Mouse (Mus musculus): Measurements from ENCODE around the gene Gas8. TPM values are rescaled to one million over a fixed set of nuclear protein-coding genes. Genes with fewer than 3 reads are reported as not detected.

Gene Gas8
- polyA plus RNA-seq, 1 experiment from 2014 or later: 34.3 TPM

DNA sequence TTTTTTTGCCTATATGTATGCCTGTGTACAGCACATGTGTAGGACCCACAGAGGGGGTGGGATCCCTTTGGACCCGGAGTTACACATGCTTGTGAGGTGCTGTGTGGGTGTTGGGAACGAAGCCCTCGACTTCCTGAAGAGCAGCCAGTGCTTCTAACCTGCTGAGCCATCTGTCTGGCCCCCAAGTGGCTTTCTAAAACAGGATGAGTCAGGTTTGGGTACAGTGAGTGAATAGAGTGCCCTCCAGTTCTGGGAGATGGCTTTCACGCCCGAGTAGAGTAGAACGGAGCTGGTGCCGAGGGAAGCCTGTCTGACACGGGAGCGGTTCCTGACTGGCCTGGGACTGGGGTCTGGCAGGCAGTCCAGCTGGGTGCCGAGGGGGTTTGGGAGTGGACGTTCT lies 19.1 kb upstream of the Gas8 start:
- Histone ChIP-seq H3K36me3 (peaks cover 92% of the 10 kb centered on the region), H3K9me3 (replicated peaks) (no peaks in the 10 kb centered on the region), H3K4me2 (no peak overlapping the region), H3K27ac (replicated peaks) (no peak overlapping the region), H3K9ac (replicated peaks) (no peak overlapping the region), H3K4me1 (no peaks in the 10 kb centered on the region), H3K4me3 (replicated peaks) (no peak overlapping the region), H3K27me3 (replicated peaks) (no peaks in the 10 kb centered on the region)
- 95% methylated on average over 11 of the region's 11 CpGs for WGBS
- ATAC-seq (ENCODE audit: low FRiP score): no peak

GRCm38 (mm10) chr8:123502192-123502591 lies 16.4 kb upstream of the Gas8 start:
- no peaks in the 10 kb centered on the region for H3K27me3 ChIP-seq (replicated peaks)
- ATAC-seq (ENCODE audit: low FRiP score): no peak
- H3K9ac ChIP-seq (replicated peaks): no peak overlapping the region
- H3K4me2 ChIP-seq: no peak overlapping the region
- no peaks in the 10 kb centered on the region for H3K9me3 ChIP-seq (replicated peaks)
- peaks cover 92% of the 10 kb centered on the region for H3K36me3 ChIP-seq
- H3K27ac ChIP-seq (replicated peaks): no peak overlapping the region
- no peaks in the 10 kb centered on the region for H3K4me1 ChIP-seq
- 94% methylated on average over 5 of the region's 5 CpGs for WGBS
- no peak overlapping the region for H3K4me3 ChIP-seq (replicated peaks)

GRCm38 (mm10) chr8:123503801-123504467 lies 14.7 kb upstream of the Gas8 start:
- Histone ChIP-seq H3K4me1 (no peaks in the 10 kb centered on the region), H3K27me3 (replicated peaks) (no peaks in the 10 kb centered on the region), H3K9me3 (replicated peaks) (no peaks in the 10 kb centered on the region), H3K4me3 (replicated peaks) (no peak overlapping the region), H3K27ac (replicated peaks) (no peak overlapping the region), H3K4me2 (no peak overlapping the region), H3K9ac (replicated peaks) (no peak overlapping the region), H3K36me3 (peaks cover 97% of the 10 kb centered on the region)
- WGBS: 97% methylated on average over 6 of the region's 6 CpGs
- ATAC-seq (ENCODE audit: low FRiP score): no peak

DNA sequence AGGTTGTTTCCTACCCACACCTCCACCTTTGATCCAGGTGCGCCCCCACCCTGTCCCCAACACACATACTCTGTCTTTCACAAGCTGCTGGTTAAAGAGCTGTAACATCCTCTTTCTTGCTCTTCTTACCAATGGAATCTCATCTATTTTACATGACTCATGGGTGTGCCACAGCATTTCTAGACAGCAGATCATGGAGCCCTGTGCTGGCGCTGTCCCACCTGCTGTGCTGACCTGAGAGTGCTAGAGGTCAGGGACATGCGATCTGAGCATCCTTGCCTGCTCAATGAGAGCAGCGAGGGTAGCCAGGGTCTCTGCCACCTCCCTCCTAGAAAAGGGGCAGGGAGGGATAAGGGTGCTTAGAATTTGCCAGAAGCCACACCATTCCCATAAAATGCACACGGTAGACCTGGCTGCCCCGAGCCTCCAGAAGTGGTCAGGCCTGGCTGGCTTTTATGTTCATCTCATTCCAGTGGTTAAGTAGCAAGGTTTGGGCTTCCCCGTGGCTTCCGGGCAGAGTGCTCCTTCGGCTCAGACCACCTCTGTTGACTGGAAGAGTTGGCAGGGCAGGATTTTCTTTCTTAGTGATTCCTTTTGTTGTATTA lies 13.9 kb upstream of the Gas8 start:
- H3K9ac ChIP-seq (replicated peaks): no peak overlapping the region
- H3K9me3 ChIP-seq (replicated peaks): no peaks in the 10 kb centered on the region
- no peaks in the 10 kb centered on the region for H3K4me1 ChIP-seq
- H3K27me3 ChIP-seq (replicated peaks): no peaks in the 10 kb centered on the region
- H3K4me3 ChIP-seq (replicated peaks): no peak overlapping the region
- no peak overlapping the region for H3K27ac ChIP-seq (replicated peaks)
- 82% methylated on average over 9 of the region's 9 CpGs for whole genome bisulfite sequencing
- H3K36me3 ChIP-seq: peaks cover 97% of the 10 kb centered on the region
- no peak overlapping the region for H3K4me2 ChIP-seq
- ATAC-seq (ENCODE audit: low FRiP score): 0 out of 2 replicates have a peak, but pooled peaks have one; percentile 25

DNA sequence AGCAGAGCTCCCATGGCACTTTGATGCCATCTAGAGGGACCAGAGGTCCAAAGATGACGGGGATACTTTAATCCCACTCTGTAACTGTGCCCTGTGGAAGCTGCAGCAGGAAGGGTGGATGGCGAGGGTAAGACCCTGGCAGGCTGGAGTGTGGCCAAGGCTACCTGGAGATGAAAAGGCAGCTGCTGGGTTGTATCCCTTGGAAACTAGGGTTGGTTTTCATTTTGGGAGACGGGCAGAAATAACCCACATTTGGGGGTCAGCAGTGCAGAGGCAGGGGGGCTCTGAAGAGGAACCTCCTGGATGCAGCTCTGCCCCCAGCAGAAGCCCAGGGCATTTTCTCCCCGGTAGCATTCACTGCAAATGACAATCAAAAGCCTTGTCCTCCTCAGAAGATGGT lies 13.4 kb upstream of the Gas8 start:
- no peak for ATAC-seq (ENCODE audit: low FRiP score)
- H3K4me3 ChIP-seq (replicated peaks): no peak overlapping the region
- 67% methylated on average over 4 of the region's 4 CpGs for WGBS
- no peak overlapping the region for H3K27ac ChIP-seq (replicated peaks)
- no peak overlapping the region for H3K4me2 ChIP-seq
- peaks cover 96% of the 10 kb centered on the region for H3K36me3 ChIP-seq
- no peaks in the 10 kb centered on the region for H3K4me1 ChIP-seq
- no peaks in the 10 kb centered on the region for H3K9me3 ChIP-seq (replicated peaks)
- no peak overlapping the region for H3K9ac ChIP-seq (replicated peaks)
- no peaks in the 10 kb centered on the region for H3K27me3 ChIP-seq (replicated peaks)

- Histone ChIP-seq H3K27ac (replicated peaks) (no peak overlapping the region), H3K9me3 (replicated peaks) (no peaks in the 10 kb centered on the region), H3K4me2 (no peak overlapping the region), H3K27me3 (replicated peaks) (no peaks in the 10 kb centered on the region), H3K4me1 (no peaks in the 10 kb centered on the region), H3K9ac (replicated peaks) (no peak overlapping the region), H3K4me3 (replicated peaks) (no peak overlapping the region), H3K36me3 (peaks cover 95% of the 10 kb centered on the region)
- ATAC-seq (ENCODE audit: low FRiP score): no peak
- 80% methylated on average over 9 of the region's 9 CpGs for WGBS
Observed at GRCm38 (mm10) chr8:123505695-123506094, 12.9 kb upstream of the Gas8 start.

GRCm38 (mm10) chr8:123507153-123507552 lies 11.5 kb upstream of the Gas8 start:
- Histone ChIP-seq H3K9ac (replicated peaks) (no peak overlapping the region), H3K36me3 (peaks cover 83% of the 10 kb centered on the region), H3K27me3 (replicated peaks) (no peaks in the 10 kb centered on the region), H3K27ac (replicated peaks) (no peak overlapping the region), H3K4me3 (replicated peaks) (no peak overlapping the region), H3K4me1 (no peaks in the 10 kb centered on the region), H3K9me3 (replicated peaks) (no peaks in the 10 kb centered on the region), H3K4me2 (no peak overlapping the region)
- ATAC-seq (ENCODE audit: low FRiP score): no peak
- WGBS: 96% methylated on average over 5 of the region's 5 CpGs

DNA sequence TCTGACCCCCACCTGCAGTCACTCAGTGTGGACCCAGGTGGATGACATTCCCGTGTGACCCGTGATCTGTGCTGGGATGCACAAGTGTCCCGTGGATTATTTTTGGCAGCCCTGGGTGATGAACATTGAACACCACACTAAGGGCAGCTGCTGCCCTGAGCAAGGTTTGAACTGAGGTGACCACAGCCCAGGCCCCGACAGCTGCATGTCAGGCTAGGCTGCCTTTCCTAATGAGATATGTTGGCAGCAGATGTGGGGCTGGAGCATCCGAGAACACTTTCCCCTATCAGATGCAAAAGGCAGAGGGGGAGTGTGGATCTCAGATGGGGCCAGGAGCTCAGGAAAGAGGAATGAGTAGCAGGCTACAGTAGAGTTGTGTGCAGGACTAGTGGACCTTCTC lies 7.8 kb upstream of the Gas8 start:
- H3K27me3 ChIP-seq (replicated peaks): no peaks in the 10 kb centered on the region
- no peak overlapping the region for H3K27ac ChIP-seq (replicated peaks)
- H3K9me3 ChIP-seq (replicated peaks): no peaks in the 10 kb centered on the region
- peaks cover 49% of the 10 kb centered on the region for H3K36me3 ChIP-seq
- no peak for ATAC-seq (ENCODE audit: low FRiP score)
- WGBS: 77% methylated on average over 5 of the region's 5 CpGs
- no peak overlapping the region for H3K4me3 ChIP-seq (replicated peaks)
- H3K4me1 ChIP-seq: peaks cover 25% of the 10 kb centered on the region
- no peak overlapping the region for H3K4me2 ChIP-seq
- no peak overlapping the region for H3K9ac ChIP-seq (replicated peaks)

GRCm38 (mm10) chr8:123514136-123514535 lies 4.5 kb upstream of the Gas8 start:
- Histone ChIP-seq H3K4me1 (peaks cover 37% of the 10 kb centered on the region), H3K27ac (replicated peaks) (peak overlapping the region; percentile 93), H3K9ac (replicated peaks) (peak overlapping the region; percentile 81), H3K4me3 (replicated peaks) (peak overlapping the region; percentile 91), H3K27me3 (replicated peaks) (0 out of 2 replicates have a peak, but pooled peaks cover 3% of the 10 kb centered on the region), H3K9me3 (replicated peaks) (no peaks in the 10 kb centered on the region), H3K4me2 (peak overlapping the region; percentile 80), H3K36me3 (peaks cover 15% of the 10 kb centered on the region)
- no peak for ATAC-seq (ENCODE audit: low FRiP score)
- 2% methylated on average over 9 of the region's 9 CpGs for WGBS

DNA sequence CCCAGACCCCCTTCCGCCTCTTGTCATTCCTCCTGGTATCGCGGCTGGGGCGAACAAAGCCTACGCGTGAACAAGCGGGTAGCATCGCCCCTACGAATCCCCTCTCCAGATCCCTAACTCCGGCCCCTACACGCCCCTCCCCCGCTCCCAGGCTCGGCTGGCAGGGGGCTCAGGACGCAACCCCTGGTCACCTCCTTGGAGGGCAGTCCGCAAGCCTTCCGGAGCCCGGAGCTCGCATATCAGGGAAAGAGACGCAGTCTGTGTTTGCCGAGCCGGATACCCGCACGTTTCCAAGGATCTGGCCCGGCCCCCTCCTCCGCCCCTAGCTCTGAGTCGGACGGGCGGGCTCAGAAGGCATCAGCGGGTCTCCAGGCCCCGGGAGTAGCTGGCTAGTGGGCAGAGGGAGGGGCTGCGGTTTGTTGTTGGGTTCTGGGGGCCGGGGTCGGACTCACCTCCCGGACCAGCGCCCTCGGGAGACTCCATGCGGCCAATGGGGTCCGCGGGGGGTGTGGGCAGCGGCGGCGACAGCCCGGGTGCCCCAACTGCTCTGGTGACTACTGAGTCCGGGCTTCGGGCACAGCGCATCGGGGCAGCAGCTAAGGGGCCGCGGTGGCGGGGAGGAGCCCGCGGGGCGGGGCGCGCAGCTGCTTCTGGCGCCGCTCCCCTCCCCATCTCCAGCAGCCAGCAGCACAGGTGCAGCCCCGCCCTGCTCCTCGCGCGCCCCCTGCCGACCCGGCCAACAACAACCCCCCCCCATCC lies 3.7 kb upstream of the Gas8 start, which contains the start of gene Dbndd1:
Dbndd1 (minus strand) TSS at position 683 of the 759 bp plus-strand sequence.
- Histone ChIP-seq H3K27ac (replicated peaks) (peak within 1 kb of the TSS; percentile 93), H3K4me1 (peaks cover 46% of the 10 kb centered on the region), H3K27me3 (replicated peaks) (0 out of 2 replicates have a peak, but pooled peaks cover 3% of the 10 kb centered on the region), H3K9ac (replicated peaks) (peak within 1 kb of the TSS; percentile 81), H3K36me3 (peaks cover 7% of the 10 kb centered on the region), H3K4me2 (peak within 1 kb of the TSS; percentile 80), H3K4me3 (replicated peaks) (peak within 1 kb of the TSS; percentile 91), H3K9me3 (replicated peaks) (no peaks in the 10 kb centered on the region)
- under 1% methylated on average over 44 of the region's 63 CpGs for WGBS
- ATAC-seq (ENCODE audit: low FRiP score): peak; percentile 70

GRCm38 (mm10) chr8:123515540-123515897 lies 3.1 kb upstream of the Gas8 start:
- H3K36me3 ChIP-seq: peaks cover 6% of the 10 kb centered on the region; the same call in 1 of the 2 replicates
- H3K4me2 ChIP-seq: peak overlapping the region; percentile 80
- peaks cover 51% of the 10 kb centered on the region for H3K4me1 ChIP-seq
- H3K27me3 ChIP-seq (replicated peaks): 0 out of 2 replicates have a peak, but pooled peaks cover 3% of the 10 kb centered on the region
- ATAC-seq (ENCODE audit: low FRiP score): no peak; the same call in 1 of the 2 replicates
- H3K9ac ChIP-seq (replicated peaks): peak overlapping the region; percentile 40
- under 1% methylated on average over 11 of the region's 11 CpGs for WGBS
- H3K4me3 ChIP-seq (replicated peaks): peak overlapping the region; percentile 91
- no peaks in the 10 kb centered on the region for H3K9me3 ChIP-seq (replicated peaks)
- H3K27ac ChIP-seq (replicated peaks): peak overlapping the region; percentile 75
